Mouse (Mus musculus) NIH3T3 (cell line): ENCODE results near the gene Maats1.

ENCODE experiments used
- DNase-seq: peaks from one replicate; pipeline ENCODE4 v3.0.0-alpha.2; 2012; ENCODE audit warnings: low read depth

Maats1 gene

DNA sequence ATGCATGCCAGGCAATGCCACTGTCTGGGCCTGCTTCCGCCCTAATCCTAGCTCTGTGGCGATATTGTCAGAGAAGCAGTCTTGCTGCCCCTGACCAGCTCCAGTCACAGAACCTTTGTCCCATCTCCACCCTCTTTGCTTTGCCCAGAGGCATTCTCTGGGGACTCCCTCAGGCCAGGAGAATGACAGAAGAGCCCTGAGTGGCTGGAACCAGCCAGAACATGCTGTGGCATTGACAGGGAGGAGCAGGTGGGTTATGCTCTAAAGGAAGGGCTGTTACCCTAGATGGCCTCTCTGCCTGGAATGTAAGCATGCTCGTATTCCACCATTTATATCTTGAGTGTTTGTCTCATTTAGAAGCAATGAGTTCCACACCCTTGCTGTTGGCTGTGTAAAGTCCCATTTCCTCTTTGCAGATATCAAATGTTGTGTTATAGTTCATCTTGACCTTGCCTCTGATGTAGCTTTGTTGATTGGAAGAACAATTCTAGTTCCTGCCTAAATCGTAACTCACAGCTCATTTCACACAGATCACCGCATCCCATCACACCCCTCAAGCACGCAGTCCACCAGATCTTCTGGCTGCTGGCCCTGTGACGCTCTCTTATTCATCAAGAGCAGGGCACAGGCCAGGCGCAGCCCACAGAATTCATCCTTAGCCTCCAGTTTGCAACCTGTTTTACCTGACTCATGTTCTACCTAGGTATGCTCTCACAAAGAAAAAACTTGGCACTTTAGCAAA, 28.9 kb upstream of the Maats1 start:
- no peak for DNase-seq

DNA sequence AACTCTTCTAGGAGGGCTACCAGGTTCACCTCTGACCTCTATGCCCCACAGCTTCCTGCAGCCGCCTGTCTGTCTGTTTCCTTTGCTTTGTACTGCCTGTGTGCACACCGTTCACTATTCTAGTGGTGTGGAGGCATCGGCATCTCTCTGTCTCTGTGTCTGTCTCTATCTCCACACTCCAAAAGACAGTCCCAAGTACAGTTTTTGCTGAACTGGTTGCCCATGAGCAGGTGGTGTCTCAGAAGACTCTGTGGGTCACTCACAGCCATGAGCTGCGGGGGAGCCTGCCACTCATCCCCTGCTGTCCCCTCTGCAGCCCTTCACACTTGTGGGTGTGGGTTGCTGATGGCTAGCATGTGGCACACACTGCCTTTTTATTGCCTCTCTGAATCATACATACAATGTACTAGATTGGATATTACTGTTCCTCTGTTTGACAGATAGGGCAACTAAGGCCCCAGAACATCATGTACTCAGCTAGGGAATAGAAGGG, 28.1 kb upstream of the Maats1 start:
- DNase-seq = no peak

DNA sequence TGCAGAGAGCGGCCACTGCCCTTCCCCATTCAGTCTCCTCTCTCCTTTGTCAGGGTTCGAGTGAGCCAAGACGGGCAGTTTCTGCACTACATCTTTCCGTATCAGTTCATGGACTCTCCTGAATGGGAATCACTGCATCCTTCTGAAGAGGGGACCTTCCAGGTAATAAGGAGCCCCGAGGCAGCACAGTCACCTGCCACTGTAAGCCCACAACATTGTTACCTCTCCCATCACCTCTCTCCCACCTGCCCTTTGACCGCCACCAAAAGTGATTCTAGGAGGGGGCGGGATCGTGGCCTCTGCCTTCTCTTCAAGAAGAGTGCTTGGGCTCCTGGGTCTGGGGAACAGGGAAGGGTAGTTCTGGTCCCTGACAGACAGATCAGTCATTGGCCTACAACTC, 27.5 kb upstream of the Maats1 start:
- DNase-seq = no peak

DNA sequence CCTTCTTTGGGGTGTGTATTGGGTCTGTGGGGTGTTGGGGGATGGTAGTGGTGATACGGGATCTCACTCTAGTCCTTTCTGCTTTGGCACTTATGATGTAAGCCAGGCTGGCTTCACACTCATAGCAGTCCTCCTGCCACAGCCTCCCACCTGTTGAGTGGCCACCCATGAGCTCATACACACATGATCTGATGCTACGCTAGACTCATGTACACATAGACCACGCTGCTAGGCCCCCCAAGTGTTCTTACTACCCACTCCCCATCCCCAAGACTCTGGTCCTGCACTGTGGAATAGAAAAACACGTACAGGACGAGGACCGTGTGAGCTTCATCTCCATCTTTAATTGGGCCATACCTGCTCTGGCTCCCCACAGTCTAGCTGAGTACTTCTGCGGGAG, 27.1 kb upstream of the Maats1 start:
- no peak for DNase-seq

DNA sequence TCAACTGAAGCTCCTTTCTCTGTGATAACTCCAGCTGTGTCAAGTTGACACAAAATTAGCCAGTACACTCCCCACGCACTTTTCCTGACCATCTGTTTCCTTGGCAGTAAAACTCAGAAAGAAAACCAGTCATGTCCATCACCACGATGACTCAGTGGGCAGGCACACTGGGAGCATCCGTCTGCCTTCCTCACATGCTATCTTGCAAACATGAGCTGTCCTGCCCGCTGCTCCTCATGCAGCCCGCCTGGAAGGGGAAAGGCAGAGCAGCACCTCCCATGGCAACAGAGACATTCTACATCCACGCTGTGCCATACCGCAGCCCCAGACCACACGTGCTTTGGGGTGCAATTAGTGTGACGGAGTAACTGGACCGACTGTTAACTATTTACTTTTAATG, 26.4 kb upstream of the Maats1 start:
- peak; percentile 79 for DNase-seq

DNA sequence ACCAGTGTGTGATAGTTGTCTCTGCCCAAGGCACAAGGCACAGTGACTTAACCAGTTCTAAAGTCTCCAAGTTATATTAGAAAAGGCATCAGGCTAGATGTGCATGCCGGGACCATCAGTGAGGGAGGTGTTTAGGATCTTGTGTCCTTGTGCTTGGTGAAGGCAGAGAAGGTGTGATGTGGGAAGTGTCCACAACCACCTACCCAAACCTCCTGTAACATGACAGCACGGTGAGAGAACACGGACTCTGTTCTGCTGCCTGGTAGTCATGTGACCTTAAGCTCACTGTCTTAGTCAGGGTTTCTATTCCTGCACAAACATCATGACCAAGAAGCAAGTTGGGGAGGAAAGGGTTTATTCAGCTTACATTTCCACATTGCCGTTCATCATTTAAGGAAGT, 24.3 kb upstream of the Maats1 start:
- DNase-seq = no peak

DNA sequence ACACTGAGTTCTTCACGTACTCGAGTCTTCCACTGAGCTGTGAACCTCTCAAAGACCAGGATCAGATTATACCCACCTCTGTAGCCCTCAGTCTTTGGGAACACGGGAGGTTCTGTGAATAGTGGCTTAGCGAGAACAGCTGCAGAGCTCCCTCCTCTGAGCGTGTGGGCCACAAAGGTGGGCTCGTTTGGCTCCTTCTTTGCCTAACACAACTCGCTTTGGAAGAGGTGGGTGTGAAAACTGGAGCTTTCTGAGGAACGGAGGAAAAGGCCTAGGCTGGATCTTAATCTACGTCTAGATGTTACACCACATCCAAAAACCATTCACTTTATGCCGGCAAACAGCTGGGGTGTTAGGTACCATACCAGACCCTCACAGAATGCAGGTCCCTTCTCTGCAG, 23.4 kb upstream of the Maats1 start:
- DNase-seq = no peak

DNA sequence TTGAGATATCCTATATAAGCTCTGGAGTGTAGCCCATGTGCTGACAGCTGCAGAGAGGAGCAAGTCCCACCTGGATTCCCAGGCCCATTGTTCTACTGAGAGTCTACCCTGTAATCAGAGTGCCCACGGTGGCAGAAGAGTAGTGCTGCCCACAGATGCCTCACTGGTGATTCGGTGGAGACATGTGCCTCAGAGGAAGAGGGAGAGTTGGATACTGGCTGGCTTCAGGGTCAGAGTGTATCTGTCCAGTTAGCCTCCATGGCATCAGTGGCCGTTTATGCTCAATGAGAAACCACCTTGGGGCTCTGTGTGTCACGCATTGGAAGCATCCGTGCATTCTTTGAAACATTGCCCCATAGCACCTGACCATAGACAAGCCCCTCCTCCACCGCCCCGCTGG, 21.7 kb upstream of the Maats1 start:
- DNase-seq = no peak

DNA sequence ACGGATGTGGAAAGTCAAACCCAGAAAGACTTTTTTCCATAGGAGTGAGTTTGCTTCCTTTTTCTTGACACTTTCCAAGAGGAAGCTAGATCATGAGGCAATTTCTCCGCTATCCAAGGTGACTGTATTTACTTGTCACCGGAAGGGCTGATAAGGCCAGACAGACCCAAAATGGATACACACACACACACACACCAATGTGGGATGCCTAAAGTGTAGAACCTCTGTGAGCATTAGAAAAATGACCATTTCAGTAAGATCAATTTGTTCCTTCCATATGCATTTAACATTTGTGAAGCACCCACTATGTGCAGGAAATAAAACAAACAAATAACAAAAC, 21.3 kb upstream of the Maats1 start:
- DNase-seq = no peak

DNA sequence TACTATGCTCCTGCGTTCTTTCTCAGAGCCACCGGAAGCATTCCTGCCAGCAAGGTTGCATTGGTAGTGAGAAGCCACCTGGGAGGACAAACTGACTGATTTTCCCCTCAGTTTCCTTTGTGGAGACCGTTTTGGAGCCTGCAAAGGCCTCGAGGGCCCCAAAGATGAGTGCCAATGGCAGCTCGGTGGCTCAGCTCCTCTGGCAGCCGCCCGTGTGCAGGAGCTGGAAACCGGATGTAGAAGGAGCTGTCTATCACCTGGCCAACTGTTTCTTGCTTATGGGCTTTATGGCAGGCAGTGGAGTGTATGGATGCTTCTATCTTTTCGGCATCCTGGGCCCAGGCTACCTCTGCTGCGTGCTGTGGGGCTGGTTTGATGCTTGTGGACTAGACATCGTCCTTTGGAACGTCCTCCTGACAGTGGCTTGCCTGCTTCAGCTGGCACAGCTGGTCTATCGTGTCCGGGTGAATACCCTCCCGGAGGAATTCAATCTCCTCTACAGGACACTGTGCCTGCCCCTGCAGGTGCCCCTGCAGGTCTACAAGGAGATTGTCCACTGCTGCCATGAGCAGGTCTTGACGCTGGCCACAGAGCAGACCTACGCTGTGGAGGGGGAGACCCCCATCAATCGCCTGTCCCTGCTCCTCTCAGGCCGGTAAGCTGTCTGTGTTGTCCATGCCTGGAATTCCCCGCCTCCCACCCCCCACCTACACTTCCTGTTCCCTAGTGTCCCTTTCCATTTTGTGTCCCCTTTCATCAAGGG, 20.7 kb upstream of the Maats1 start:
- no peak for DNase-seq

DNA sequence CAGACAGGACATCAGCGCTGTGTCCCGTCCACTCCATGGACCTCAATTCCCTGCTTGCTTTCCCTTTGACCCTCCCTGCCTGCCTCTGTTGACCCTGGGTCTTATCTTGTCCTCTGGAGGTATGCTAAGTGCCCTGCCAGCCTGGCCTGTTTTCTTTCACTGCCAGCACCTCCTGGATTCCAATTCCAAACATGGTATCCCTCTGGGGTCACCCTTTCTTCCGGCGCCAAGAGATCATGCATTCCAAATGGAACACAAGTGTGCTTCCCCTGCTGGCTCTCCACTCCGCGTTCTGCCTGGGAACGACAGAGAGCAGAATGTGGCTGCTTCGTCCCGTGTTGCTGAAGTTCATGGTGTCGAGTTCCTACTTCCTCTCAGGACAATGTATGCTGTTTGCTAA, 20.0 kb upstream of the Maats1 start, which contains the start of gene Popdc2:
Gene Popdc2 (plus strand): TSS at position 277 of the 400 bp plus-strand sequence.
- DNase-seq = no peak

DNA sequence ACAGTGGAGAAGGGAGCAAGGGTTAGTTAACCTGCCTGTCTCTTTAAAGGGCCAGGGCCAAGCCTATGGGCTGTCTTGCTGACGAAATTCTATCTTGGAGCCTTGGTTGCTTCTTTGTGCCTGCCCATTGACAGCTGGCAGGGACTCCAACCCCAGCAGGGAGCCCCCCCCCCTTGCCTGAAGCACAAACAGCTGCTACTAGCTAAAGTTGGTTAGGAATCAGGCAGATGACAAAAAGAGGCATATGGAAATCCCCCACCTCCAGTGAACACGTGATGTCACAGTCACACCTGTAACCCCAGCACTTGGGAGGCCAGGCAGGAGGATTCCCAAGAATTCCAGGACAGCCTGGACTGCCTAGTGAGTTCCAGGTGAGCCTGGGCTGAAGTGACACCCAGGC, 18.4 kb upstream of the Maats1 start:
- DNase-seq = no peak

DNA sequence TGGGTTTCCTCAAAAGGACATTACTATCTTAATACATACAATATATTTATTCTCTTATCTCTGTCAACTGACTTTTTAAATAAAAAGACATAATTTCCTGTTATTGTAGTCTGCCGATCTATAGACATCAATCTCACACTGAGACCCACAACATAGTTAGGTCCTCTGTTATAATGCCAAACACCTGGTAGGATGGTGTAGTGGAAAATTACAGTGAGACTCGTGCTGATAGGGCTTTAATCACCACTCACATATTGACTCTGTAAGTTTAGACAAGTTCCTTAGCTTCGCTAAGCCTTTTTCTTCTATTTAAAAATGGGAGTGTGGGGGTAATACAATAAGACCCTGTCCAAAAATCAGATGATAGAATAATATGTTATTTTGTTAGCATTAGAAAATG, 17.9 kb upstream of the Maats1 start:
- no peak for DNase-seq

DNA sequence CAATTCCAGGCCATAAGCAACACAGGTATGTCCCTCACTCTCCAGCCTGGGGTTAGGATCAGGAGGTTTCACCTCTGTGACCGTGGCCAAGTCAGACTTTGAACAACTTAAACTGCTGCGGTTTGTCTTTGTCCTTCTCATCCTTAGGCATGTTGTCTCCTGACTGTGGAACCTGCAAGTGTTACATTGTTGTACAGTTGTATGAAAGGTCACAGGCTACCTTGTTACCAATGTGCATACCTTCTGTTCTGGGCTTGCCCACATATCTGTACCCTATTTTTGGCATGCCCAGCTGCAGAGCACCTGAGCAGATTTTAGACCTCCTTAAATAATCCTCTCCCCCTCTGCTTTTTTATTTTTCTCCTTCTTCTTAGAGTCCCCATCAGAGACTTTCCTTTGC, 17.3 kb upstream of the Maats1 start:
- no peak for DNase-seq

DNA sequence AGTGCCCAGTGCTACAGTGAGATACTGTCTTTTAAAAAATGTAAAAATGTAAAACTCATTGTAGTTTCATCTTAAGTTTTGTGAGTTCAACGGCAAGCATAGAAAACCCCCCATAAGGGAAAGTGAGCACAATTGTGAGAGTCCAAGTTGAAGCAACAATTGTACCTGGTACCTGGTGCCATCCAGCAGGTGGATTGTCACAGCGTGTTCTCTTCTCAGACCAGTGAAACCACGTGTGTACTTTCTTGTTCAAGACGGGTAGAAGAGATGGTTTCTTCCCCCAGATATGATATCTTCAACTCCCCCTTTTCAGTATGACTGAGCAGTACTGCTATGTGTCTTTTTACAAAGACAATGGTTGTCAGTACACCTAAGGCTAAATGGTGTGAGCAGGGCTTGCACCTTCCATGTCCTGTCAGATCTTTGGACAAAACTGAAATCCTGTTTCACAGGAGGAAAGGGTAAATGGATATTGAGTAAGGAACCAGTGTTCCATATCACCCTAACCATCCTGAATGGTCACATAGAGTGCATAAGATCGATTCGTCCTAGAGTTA, 16.4 kb upstream of the Maats1 start:
- DNase-seq = no peak

DNA sequence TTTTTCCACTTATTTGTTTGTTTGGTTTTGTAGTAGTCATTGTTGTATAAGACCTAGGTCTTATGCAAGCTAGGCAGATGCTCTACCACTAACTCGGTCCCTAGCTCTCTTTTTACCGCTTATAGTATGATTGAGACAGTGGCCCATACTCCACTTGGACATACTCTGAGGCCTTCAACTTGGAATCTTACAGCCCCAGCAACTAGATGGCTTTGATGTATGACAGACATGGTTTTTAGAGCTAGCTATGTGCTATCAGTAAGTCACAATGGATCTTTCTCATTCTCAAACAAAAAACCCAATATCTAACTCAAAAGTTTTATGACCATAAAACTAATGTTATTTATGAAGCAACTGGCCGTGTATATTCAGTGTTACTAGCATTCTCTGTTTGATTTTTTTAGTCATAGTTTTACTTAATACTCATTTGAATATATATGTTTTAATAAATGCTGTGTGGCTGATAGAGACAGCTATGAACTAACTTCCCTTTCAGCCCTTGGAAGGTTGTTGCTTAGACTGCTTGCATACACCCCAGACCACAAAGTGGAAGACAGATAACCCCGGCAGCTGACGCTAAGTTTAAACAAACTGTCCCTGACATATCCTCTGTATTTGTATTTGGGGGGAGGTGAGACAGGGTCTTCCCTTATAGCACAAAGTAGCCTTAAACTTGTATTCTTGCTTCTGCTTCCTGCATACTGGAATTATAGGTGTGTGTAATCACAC, 12.4 kb upstream of the Maats1 start:
- no peak for DNase-seq

DNA sequence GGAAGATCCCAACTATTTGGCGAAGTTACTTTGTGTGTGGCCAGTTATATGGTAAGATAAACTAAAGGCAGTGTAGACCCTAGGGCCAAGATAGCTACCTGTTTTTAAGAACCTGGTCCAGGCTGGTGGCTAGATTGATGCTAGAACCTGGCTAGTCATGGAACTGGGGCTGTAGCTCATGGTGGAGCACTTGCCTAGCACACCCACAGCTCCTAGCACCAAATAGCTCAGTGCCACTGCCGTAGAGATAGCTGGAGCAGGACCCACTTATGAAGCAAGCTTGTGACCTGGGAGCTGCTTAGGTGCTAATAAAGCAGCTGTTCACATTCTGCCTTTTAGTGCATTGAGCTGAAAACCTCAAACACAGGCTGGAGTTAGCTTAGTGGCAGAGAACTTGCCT, 11.7 kb upstream of the Maats1 start:
- no peak for DNase-seq

DNA sequence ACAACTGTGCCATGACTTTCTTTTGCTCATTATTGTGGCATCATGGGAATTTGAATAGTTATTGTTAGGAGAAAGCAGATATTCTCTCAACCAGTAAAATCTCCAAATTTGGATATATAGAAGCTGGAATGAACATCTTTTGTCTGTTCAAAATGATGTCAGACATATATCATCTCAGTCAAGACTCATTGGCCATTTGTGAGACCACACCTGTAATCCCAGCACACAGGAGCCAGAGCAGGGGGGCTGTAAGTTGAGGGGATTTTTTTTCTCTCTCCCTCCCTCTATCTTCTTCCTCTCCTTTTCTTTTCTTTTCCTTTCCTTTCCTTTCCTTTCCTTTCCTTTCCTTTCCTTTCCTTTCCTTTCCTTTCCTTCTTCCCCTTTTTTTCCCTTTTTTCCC, 10.9 kb upstream of the Maats1 start:
- DNase-seq = no peak

DNA sequence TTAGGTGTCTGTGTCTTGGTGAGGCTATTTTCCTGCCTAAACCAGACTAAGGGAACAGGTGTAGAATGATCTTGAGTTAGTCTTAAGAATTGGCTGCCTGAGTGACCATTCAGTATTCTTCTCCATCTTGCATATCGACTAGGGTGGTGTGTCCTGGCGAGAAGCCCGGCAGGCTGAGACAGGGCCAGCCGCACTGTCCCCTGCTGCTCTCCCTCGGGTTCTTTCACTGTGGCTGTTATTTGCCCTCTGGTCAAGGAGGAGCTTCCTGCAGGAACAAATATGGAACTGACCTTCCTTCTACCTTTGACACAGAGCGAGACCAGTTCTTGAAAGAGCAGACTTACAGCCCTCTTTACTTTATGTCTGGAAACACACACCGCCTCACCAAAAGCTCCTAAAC, 10.1 kb upstream of the Maats1 start:
- DNase-seq = no peak

DNA sequence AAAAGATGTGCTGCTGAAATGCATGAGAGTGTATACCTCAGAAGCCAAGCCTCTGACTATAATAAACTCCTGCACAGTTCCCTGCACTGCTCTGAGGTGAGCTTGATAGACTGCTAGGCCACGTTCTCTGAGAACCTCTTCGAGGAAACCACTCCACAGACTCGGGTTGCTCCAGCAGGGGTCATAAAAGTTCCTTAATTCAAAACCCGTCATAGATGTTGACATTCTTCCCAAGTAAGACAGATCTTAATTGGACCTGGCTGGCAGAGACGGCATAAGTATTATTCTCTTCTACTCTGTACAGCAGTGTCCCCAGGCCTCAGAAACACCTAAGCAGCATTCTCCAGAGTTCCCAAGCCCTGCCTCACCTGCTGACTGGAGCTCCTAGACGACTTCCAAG, 9.0 kb upstream of the Maats1 start:
- no peak for DNase-seq

DNA sequence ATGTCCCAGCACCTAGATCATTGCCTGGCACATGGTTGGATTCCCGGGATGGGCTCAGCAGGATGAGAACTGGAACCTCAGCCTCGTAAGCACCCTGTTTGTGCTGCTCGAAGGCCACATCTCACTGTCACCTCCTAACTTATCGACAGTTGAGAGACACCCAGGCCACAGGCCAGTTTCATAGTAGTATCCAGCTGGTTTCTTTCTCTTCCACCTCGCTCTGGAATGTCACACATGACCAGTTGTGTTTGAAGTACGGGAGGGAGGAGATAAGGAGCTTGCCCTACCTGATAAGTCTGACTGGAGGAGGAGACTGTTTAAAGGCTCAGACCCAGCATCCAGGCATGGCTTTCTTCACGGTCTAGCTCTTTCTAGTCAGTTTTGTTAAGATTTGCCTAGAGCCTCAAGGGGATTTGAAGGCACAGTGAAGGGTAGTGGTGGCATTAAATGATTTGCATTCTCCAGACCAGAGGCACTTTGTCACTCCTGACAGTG, 8.5 kb upstream of the Maats1 start:
- no peak for DNase-seq

DNA sequence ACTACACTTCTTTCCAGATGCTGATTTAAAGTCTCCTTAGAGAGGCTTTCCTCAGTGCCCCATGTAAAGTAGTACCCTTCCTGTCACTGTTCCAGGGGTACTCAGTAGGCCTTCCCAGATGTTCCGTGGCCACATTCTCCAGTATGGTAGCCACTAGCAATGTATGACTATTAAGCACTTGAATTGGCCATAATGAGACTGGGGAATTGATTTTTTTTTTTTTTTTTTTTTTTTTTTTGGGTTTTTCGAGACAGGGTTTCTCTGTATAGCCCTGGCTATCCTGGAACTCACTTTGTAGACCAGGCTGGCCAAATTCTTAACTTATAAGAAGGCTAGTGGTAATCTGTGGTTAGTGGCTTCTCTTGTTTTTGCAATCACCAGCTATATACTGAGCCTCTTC, 7.9 kb upstream of the Maats1 start:
- no peak for DNase-seq
